Mouse (Mus musculus) forebrain, postnatal 0 days (tissue): ENCODE measurements at regions not wholly inside any gene's neighbourhood (a gene's known extent, or its start where the extent isn't known, plus 50 kb on each side); places are given as distances from the start of the nearest gene placed in this dataset.

Experiments used
- ATAC-seq: fragments of 200-750 bp; cut with Nextera tagmentation; 2 replicates; pipeline ENCODE4 v1.8.0; 2017; ENCODE audit warnings: mild to moderate bottlenecking, moderate library complexity
- DNase-seq: peaks from one replicate; pipeline ENCODE4 v3.0.0-alpha.2; 2015
- H3K27ac ChIP-seq: fragments of 300-500 bp; sonication (generic); 2 replicates; pipeline ENCODE4 v1.5.1; 2014; ENCODE audit warnings: low read depth, mild to moderate bottlenecking, antibody characterized with exemption, low read length, moderate library complexity, mixed read lengths
- H3K27me3 ChIP-seq: fragments of 300-500 bp; sonication (generic); 2 replicates; pipeline ENCODE4 v1.6.1; 2014; ENCODE audit warnings: mild to moderate bottlenecking, low read length, mixed read lengths; ENCODE audit not compliant: insufficient read depth
- H3K36me3 ChIP-seq: fragments of 300-500 bp; sonication (generic); 2 replicates; pipeline ENCODE4 v1.6.1; 2014; ENCODE audit warnings: mild to moderate bottlenecking, moderate library complexity; ENCODE audit not compliant: insufficient read depth
- H3K4me1 ChIP-seq: fragments of 300-500 bp; sonication (generic); 2 replicates; pipeline ENCODE4 v1.6.1; 2014; ENCODE audit warnings: antibody characterized with exemption; ENCODE audit not compliant: insufficient read depth
- H3K4me2 ChIP-seq: fragments of 300-500 bp; sonication (generic); 2 replicates; pipeline ENCODE4 v1.6.1; 2014; ENCODE audit warnings: low read depth, mild to moderate bottlenecking, moderate library complexity
- H3K4me3 ChIP-seq: fragments of 300-500 bp; sonication (generic); 2 replicates; pipeline ENCODE4 v1.5.1; 2014; ENCODE audit warnings: low read depth, low read length, mixed read lengths
- H3K9ac ChIP-seq: fragments of 300-500 bp; sonication (generic); 2 replicates; pipeline ENCODE4 v1.6.1; 2014; ENCODE audit warnings: mild to moderate bottlenecking
- H3K9me3 ChIP-seq: fragments of 300-500 bp; sonication (generic); 2 replicates; pipeline ENCODE4 v1.6.1; 2016; ENCODE audit warnings: low read length
- CTCF ChIP-seq: sonication (generic); IDR thresholded peaks from 2 replicates; pipeline ENCODE4 v1.5.1; 2016; ENCODE audit warnings: antibody characterized with exemption, control low read depth, low read depth
- WGBS: fragments of 180-500 bp; shearing (Covaris S2); extraction: QIAGEN DNeasy Blood & Tissue Kit; methylation state at CpG from one replicate; pipeline ENCODE4 v1.1.7; 2014; 5-methylcytosine and 5-hydroxymethylcytosine counted together

GRCm38 (mm10) chr1:165064981-165065380 is 95.6 kb downstream of the Tbx19 start:
- no peak overlapping the region for H3K27ac ChIP-seq
- H3K4me2 ChIP-seq, result no peak overlapping the region
- ATAC-seq, result no peak
- H3K9ac ChIP-seq, result no peak overlapping the region
- H3K4me1 ChIP-seq, result no peaks in the 10 kb centered on the region; the same call in 1 of the 2 replicates
- H3K9me3 ChIP-seq, result no peaks in the 10 kb centered on the region
- DNase-seq, result no peak
- 48% methylated on average over 5 of the region's 5 CpGs for WGBS
- no peak for TF ChIP-seq CTCF
- H3K4me3 ChIP-seq, result no peak overlapping the region
- H3K36me3 ChIP-seq, result no peaks in the 10 kb centered on the region
- no peaks in the 10 kb centered on the region for H3K27me3 ChIP-seq

GRCm38 (mm10) chr1:165062813-165063492 is 97.6 kb downstream of the Tbx19 start:
- ATAC-seq (no peak), DNase-seq (no peak)
- Histone ChIP-seq H3K4me2 (no peak overlapping the region), H3K27me3 (no peaks in the 10 kb centered on the region), H3K4me3 (no peak overlapping the region), H3K4me1 (no peaks in the 10 kb centered on the region; the same call in 1 of the 2 replicates), H3K27ac (no peak overlapping the region), H3K36me3 (no peaks in the 10 kb centered on the region), H3K9me3 (no peaks in the 10 kb centered on the region), H3K9ac (no peak overlapping the region)
- WGBS, result 49% methylated on average over 8 of the region's 8 CpGs
- no peak for TF ChIP-seq CTCF

GRCm38 (mm10) chr1:165061420-165061819 is 99.2 kb downstream of the Tbx19 start:
- no peak for TF ChIP-seq CTCF
- Histone ChIP-seq H3K4me1 (no peaks in the 10 kb centered on the region; the same call in 1 of the 2 replicates), H3K36me3 (no peaks in the 10 kb centered on the region), H3K9ac (no peak overlapping the region), H3K9me3 (no peaks in the 10 kb centered on the region), H3K27me3 (no peaks in the 10 kb centered on the region), H3K4me2 (no peak overlapping the region), H3K4me3 (no peak overlapping the region), H3K27ac (no peak overlapping the region)
- 90% methylated on average over 3 of the region's 3 CpGs for WGBS
- DNase-seq (no peak), ATAC-seq (no peak)

- Histone ChIP-seq H3K4me3 (no peak overlapping the region), H3K4me1 (no peaks in the 10 kb centered on the region), H3K27ac (no peak overlapping the region), H3K4me2 (no peak overlapping the region), H3K9me3 (no peaks in the 10 kb centered on the region), H3K36me3 (no peaks in the 10 kb centered on the region), H3K9ac (no peak overlapping the region), H3K27me3 (no peaks in the 10 kb centered on the region)
- TF ChIP-seq CTCF, result no peak
- no peak for DNase-seq
- ATAC-seq, result no peak
- WGBS, result 74% methylated on average over 6 of the region's 6 CpGs
Observed at GRCm38 (mm10) chr1:165054245-165054644, 106.3 kb downstream of the Tbx19 start.

GRCm38 (mm10) chr1:165051294-165051693 is 109.3 kb downstream of the Tbx19 start:
- DNase-seq (no peak), ATAC-seq (no peak)
- Histone ChIP-seq H3K4me1 (peaks cover 5% of the 10 kb centered on the region; the same call in 1 of the 2 replicates), H3K4me3 (no peak overlapping the region), H3K36me3 (no peaks in the 10 kb centered on the region), H3K4me2 (no peak overlapping the region), H3K27me3 (no peaks in the 10 kb centered on the region), H3K9ac (no peak overlapping the region), H3K9me3 (no peaks in the 10 kb centered on the region), H3K27ac (no peak overlapping the region)
- TF ChIP-seq CTCF, result no peak
- WGBS, result 63% methylated on average over 2 of the region's 2 CpGs

- WGBS, result 78% methylated on average over 4 of the region's 4 CpGs
- no peak overlapping the region for H3K27ac ChIP-seq
- H3K9ac ChIP-seq, result no peak overlapping the region
- no peaks in the 10 kb centered on the region for H3K9me3 ChIP-seq
- ATAC-seq (no peak), DNase-seq (no peak)
- TF ChIP-seq CTCF, result no peak
- no peak overlapping the region for H3K4me3 ChIP-seq
- peaks cover 11% of the 10 kb centered on the region; the same call in 1 of the 2 replicates for H3K4me1 ChIP-seq
- H3K36me3 ChIP-seq, result no peaks in the 10 kb centered on the region
- no peak overlapping the region for H3K4me2 ChIP-seq
- H3K27me3 ChIP-seq, result no peaks in the 10 kb centered on the region
Observed at GRCm38 (mm10) chr1:165050176-165050575, 110.4 kb downstream of the Tbx19 start.

- Histone ChIP-seq H3K4me1 (peaks cover 20% of the 10 kb centered on the region), H3K9ac (peak overlapping the region; percentile 39; the same call in 1 of the 2 replicates), H3K4me2 (no peak overlapping the region), H3K36me3 (no peaks in the 10 kb centered on the region), H3K9me3 (no peaks in the 10 kb centered on the region), H3K27me3 (no peaks in the 10 kb centered on the region), H3K4me3 (no peak overlapping the region), H3K27ac (peak overlapping the region; percentile 76)
- TF ChIP-seq CTCF, result no peak
- 22% methylated on average over 7 of the region's 7 CpGs for WGBS
- DNase-seq (peak; percentile 42), ATAC-seq (peak; percentile 66)
Observed at GRCm38 (mm10) chr1:165046637-165047036, 111.3 kb upstream of the Xcl1 start.
